Mouse (Mus musculus) embryonic facial prominence, embryonic 14.5 days (tissue): Measurements from ENCODE around the gene Tmem213. TPM values are rescaled to one million over a fixed set of nuclear protein-coding genes. Genes with fewer than 3 reads are reported as not detected.

Source experiments
- ATAC-seq: fragments of 200-750 bp; cut with Nextera tagmentation; 2 replicates; pipeline ENCODE4 v1.8.0; 2017; ENCODE audit warnings: low read depth, moderate number of reproducible peaks, moderate TSS enrichment
- DNase-seq: peaks from one replicate; pipeline ENCODE4 v3.0.0-alpha.2; 2015; ENCODE audit warnings: low spot score
- H3K27ac ChIP-seq: fragments of 300-500 bp; sonication (generic); replicated peaks from 2 replicates; pipeline ENCODE4 v1.5.1; 2014; ENCODE audit warnings: low read depth, mild to moderate bottlenecking, low read length, moderate library complexity
- H3K27me3 ChIP-seq: fragments of 300-500 bp; sonication (generic); replicated peaks from 2 replicates; pipeline ENCODE4 v1.6.1; 2014; ENCODE audit warnings: low read length; ENCODE audit not compliant: control insufficient read depth, insufficient read depth
- H3K36me3 ChIP-seq: fragments of 300-500 bp; sonication (generic); 2 replicates; pipeline ENCODE4 v1.6.1; 2014; ENCODE audit warnings: low read length, mixed read lengths; ENCODE audit not compliant: control insufficient read depth, insufficient read depth
- H3K4me1 ChIP-seq: fragments of 300-500 bp; sonication (generic); 2 replicates; pipeline ENCODE4 v1.6.1; 2014; ENCODE audit warnings: antibody characterized with exemption, low read length; ENCODE audit not compliant: control insufficient read depth, insufficient read depth
- H3K4me2 ChIP-seq: fragments of 300-500 bp; sonication (generic); 2 replicates; pipeline ENCODE4 v1.6.1; 2014; ENCODE audit warnings: low read depth, mild to moderate bottlenecking, low read length, moderate library complexity, mixed read lengths
- H3K4me3 ChIP-seq: fragments of 300-500 bp; sonication (generic); 2 replicates; pipeline ENCODE4 v1.5.1; 2014; ENCODE audit warnings: low read depth, mild to moderate bottlenecking, low read length
- H3K9ac ChIP-seq: fragments of 300-500 bp; sonication (generic); 2 replicates; pipeline ENCODE4 v1.6.1; 2014; ENCODE audit warnings: low read depth, mild to moderate bottlenecking, low read length, moderate library complexity, mixed read lengths
- H3K9me3 ChIP-seq: fragments of 300-500 bp; sonication (generic); 2 replicates; pipeline ENCODE4 v1.6.1; 2016; ENCODE audit warnings: low read length; ENCODE audit not compliant: control insufficient read depth
- WGBS: fragments of 180-500 bp; shearing (Covaris S2); extraction: QIAGEN DNeasy Blood & Tissue Kit; methylation state at CpG from one replicate; pipeline ENCODE4 v1.1.7; 2014; 5-methylcytosine and 5-hydroxymethylcytosine counted together
- polyA plus RNA-seq: library from polyadenylated mRNA; unstranded; fragments of >200 nt; fragmentation: Nextera tagmentation; extraction: Ambion mirVana; gene quantifications from 2 replicates; pipeline ENCODE4 v1.2.1, GENCODE M21; 2014

Gene Tmem213
- polyA plus RNA-seq, 1 experiment from 2014 or later: 3.2 TPM

DNA sequence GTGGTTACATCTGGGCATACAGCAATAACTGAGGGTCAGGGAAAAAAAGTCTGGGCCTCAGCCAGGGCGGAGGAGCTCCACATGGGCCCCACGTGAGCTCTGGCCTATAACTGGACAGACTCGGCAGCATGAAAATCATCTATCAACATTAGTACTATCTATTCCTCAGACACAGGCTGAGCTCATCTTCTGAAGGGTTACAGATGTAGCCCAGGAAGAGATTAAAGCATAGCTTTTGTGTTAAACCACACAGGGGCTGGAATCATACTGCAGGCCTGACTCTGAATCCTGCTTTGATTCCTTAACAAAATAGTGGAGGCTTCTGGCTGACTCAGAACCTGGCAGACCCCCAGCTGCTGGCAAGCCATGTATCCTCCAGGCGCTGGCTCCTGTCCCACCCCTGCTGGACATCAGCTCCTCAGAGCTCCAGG is 22.8 kb downstream of the Tmem213 start:
- H3K4me3 ChIP-seq: no peak overlapping the region
- H3K27ac ChIP-seq: 0 out of 2 replicates have a peak overlapping the region, but pooled peaks have one; percentile 31
- no peak for ATAC-seq

DNA sequence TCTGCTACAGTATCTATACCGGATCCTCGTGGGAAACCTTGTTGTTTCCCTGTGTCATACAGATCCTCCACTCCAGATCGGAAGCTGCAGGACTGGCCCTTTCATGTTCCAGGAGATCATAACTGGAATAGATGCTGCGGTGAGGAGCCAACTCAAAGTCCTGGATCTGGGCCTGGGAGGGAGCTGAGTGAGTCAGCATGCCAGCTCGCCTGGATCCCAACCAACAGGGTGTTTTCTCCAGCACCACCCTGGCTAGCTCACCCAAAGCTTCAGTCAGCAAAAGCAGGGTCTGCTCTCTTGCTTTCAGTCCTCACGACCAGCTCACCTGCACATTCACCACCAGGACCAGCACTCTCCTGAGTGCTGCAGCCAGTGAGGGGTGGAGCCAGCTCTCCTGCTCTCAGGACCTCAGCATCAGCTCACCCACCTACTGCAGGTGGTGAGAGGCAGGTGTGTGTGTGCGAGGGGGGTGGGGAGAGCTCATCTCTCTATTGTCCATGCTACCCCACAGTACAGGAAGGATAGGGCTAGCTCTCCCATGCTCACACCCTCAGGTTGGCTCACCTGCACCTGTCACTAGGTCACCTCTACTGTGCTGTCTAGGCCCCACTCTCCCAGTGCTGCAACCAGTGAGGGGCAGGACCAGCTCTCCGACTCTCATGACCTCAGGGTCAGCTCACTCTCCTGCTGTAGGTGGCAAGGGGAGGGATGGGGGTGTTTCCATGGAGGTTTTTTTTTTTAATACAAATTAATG is 25.9 kb downstream of the Tmem213 start:
- no peak overlapping the region for H3K9ac ChIP-seq
- no peak overlapping the region for H3K4me3 ChIP-seq
- H3K27me3 ChIP-seq: no peaks in the 10 kb centered on the region
- H3K4me1 ChIP-seq: no peaks in the 10 kb centered on the region
- ATAC-seq: no peak
- no peak for DNase-seq
- no peak overlapping the region for H3K4me2 ChIP-seq
- 84% methylated on average over 8 of the region's 8 CpGs for WGBS
- peaks cover 47% of the 10 kb centered on the region for H3K36me3 ChIP-seq
- H3K9me3 ChIP-seq: no peaks in the 10 kb centered on the region
- no peak overlapping the region for H3K27ac ChIP-seq

More for the DNA sequence above, 22.8 kb downstream of the Tmem213 start:
- Histone ChIP-seq H3K4me1 (no peaks in the 10 kb centered on the region), H3K27me3 (no peaks in the 10 kb centered on the region), H3K4me2 (no peak overlapping the region), H3K9ac (no peak overlapping the region), H3K9me3 (no peaks in the 10 kb centered on the region), H3K36me3 (peaks cover 46% of the 10 kb centered on the region)
- WGBS: 62% methylated on average over 4 of the region's 4 CpGs
- peak; percentile 29 for DNase-seq

DNA sequence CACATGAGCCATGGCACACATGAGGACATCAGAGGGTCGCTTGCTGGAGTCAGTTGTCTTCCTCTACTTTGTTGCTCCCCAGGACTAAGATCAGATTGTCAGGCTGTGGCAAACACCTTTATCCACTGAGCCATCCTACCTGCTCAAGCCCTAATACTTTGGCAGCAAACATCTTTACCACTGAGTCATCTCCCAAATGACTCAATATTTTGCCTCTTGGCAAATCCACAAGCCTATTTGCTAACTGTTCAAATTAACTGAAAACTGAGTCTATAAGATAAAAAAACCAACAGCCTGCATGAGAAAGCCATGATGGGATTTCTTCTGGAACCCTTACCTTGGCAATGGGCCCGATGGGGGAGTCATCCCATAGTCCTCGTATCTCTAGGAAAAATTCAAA is 30.0 kb downstream of the Tmem213 start:
- no peaks in the 10 kb centered on the region for H3K9me3 ChIP-seq
- no peak overlapping the region for H3K9ac ChIP-seq
- no peak overlapping the region for H3K4me2 ChIP-seq
- H3K36me3 ChIP-seq: peaks cover 43% of the 10 kb centered on the region
- H3K27ac ChIP-seq: no peak overlapping the region
- no peaks in the 10 kb centered on the region for H3K27me3 ChIP-seq
- no peak for ATAC-seq
- H3K4me1 ChIP-seq: peaks cover 8% of the 10 kb centered on the region; the same call in 1 of the 2 replicates
- H3K4me3 ChIP-seq: no peak overlapping the region
- DNase-seq: no peak
- WGBS: 90% methylated on average over 3 of the region's 3 CpGs

DNA sequence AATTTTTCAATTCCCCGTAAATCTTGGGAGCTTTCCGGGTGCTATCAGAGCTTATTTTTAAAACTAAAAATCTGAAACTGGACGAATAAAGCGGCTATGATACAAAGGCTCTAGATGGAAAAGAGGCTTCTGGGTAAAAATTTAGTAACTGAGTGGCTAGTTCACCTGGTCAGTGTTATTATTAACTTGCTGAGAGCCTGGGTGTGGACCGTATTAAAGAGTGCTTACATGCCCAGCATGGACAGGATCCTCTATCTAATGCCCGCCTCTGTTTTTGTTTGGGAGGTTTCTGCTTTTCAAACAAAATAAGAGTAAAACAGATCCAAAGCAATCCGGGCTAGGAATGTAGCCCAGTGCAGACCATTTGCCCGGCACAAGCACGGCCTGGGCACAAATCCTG is 31.3 kb downstream of the Tmem213 start:
- WGBS: 90% methylated on average over 9 of the region's 9 CpGs
- H3K36me3 ChIP-seq: peaks cover 36% of the 10 kb centered on the region

DNA sequence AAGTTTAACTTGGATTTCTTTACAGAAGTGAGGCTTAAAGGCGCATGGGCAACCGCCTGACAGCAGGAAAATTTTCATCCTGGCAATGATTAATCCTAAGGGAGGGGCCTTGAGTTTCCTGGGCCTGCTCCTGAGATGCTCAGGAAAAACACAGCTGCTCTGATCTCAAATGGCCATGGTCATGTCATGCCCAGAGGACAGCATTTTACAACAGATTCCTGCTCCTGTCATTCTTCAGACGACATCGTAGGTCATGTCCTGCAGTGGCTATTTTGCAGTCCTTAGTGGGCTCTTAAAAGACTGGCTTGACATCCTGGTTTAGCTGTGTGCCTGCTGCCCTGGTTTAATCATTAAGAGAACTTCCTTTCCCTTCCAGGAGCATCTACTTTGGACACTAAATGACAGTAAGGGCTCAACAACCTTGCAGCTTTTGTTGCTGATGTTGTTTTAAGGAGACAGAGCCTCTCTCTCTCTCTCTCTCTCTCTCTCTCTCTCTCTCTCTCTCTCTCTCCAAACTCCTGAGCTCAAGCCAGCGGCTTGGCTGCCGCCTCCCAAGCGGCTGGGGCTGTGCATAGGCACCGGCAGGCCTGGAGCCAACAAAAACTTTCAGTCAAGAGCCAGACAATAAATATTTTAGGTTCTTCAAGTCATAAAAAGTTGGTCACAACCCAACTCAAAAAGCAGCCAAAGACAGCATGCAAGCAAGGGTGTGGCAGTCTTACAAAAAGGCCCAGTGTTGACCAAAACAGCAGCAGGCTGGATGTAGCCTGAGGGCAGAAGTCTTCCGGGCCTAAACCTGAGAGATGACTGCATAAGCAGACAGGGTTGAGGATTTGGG is 35.3 kb downstream of the Tmem213 start:
- ATAC-seq: peak; percentile 76

More for the DNA sequence above, 31.3 kb downstream of the Tmem213 start:
- no peak for ATAC-seq
- H3K4me3 ChIP-seq: no peak overlapping the region
- no peaks in the 10 kb centered on the region for H3K9me3 ChIP-seq
- no peaks in the 10 kb centered on the region for H3K27me3 ChIP-seq
- H3K4me1 ChIP-seq: peaks cover 16% of the 10 kb centered on the region; the same call in 1 of the 2 replicates
- H3K27ac ChIP-seq: no peak overlapping the region
- no peak overlapping the region for H3K9ac ChIP-seq
- DNase-seq: no peak
- H3K4me2 ChIP-seq: no peak overlapping the region

DNA sequence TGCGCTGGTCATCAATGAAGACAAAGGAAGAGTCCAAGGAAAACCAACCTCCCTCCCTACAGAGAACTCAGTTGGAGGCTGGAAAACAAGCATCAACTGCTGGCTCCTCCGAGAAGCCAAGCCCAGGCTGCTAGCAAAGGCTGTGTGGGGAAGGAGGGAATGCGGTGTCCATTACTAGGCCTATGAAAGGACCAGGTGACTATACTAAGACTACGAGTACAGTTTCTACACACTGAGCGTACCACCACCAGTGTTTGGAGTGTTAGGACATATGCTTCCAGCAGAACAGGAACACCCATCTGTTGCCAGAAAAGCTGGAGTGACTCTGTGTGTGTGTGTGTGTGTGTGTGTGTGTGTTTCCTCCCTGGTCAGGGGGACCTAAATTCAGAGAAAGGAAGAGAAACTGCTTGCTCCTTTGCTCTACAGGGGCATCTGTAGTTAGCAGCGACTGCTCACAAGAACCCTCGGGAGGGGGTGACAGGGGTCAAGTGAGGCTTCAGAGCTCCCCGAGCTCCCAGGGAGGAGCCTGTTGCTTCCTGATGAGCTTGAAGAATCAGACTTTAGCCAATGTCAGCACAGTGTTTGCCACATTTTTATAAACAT is 36.5 kb downstream of the Tmem213 start:
- Histone ChIP-seq H3K4me1 (peaks cover 18% of the 10 kb centered on the region; the same call in 1 of the 2 replicates), H3K27ac (peak overlapping the region; percentile 91), H3K4me3 (no peak overlapping the region), H3K36me3 (peaks cover 48% of the 10 kb centered on the region), H3K4me2 (no peak overlapping the region), H3K27me3 (no peaks in the 10 kb centered on the region), H3K9ac (no peak overlapping the region), H3K9me3 (no peaks in the 10 kb centered on the region)
- DNase-seq (no peak), ATAC-seq (0 out of 2 replicates have a peak, but pooled peaks have one; percentile 9)
- WGBS: 57% methylated on average over 8 of the region's 8 CpGs

More for the DNA sequence above, 35.3 kb downstream of the Tmem213 start:
- no peak overlapping the region for H3K4me3 ChIP-seq
- peaks cover 45% of the 10 kb centered on the region for H3K36me3 ChIP-seq
- no peaks in the 10 kb centered on the region for H3K9me3 ChIP-seq
- DNase-seq: peak; percentile 92
- no peak overlapping the region for H3K9ac ChIP-seq
- H3K27me3 ChIP-seq: no peaks in the 10 kb centered on the region
- no peak overlapping the region; the same call in 1 of the 2 replicates for H3K4me2 ChIP-seq
- WGBS: 36% methylated on average over 9 of the region's 9 CpGs
- H3K27ac ChIP-seq: peak overlapping the region; percentile 91
- H3K4me1 ChIP-seq: peaks cover 16% of the 10 kb centered on the region; the same call in 1 of the 2 replicates

DNA sequence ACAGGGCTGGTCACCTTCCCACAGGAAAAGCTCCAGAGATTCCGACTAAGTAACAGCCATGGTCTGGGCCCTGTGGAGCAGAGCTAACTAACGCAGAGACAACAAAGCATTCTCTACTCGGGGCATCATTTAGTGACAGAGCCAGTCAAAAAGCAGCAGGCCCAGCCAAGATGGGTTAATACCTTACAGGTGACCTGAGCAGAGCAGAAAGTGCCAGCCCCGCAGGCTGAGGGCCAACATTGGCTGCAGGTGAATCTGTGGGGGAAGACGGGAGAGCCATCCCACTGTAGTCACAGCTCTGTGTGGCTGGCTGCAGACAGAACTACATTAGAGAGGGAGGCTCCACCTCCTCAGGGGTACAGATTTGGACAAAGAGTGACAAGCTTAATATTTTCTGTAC is 38.2 kb downstream of the Tmem213 start:
- whole genome bisulfite sequencing: 70% methylated on average over 5 of the region's 5 CpGs
- DNase-seq: no peak

DNA sequence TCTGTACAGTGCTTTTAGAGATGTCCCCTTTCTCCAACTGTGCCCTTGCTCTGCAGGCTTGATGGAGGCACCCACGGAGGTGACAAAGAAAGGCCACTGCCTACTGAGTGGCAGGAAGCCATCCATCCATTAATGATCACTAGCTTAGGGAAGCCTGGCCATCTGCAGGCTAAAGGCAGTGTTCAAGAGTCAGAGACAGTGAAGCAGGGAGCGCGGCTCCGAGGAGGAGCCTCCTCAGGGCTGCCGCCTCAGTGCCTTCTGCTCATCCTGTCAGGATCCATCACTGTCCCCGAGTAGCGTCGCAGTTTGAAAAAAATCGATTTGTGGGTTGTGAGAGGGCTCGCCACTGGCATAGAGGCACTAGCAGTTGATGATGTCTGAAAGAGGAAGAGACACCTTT is 39.6 kb downstream of the Tmem213 start:
- ATAC-seq (no peak), DNase-seq (no peak)
- no peaks in the 10 kb centered on the region for H3K27me3 ChIP-seq
- no peak overlapping the region for H3K27ac ChIP-seq
- peaks cover 41% of the 10 kb centered on the region for H3K36me3 ChIP-seq
- no peak overlapping the region for H3K9ac ChIP-seq
- H3K9me3 ChIP-seq: no peaks in the 10 kb centered on the region
- no peak overlapping the region for H3K4me2 ChIP-seq
- WGBS: 90% methylated on average over 10 of the region's 10 CpGs
- H3K4me1 ChIP-seq: peaks cover 15% of the 10 kb centered on the region; the same call in 1 of the 2 replicates
- H3K4me3 ChIP-seq: no peak overlapping the region

More for the DNA sequence above, 38.2 kb downstream of the Tmem213 start:
- Histone ChIP-seq H3K4me3 (no peak overlapping the region), H3K27me3 (no peaks in the 10 kb centered on the region), H3K27ac (no peak overlapping the region; the same call in 1 of the 2 replicates), H3K4me1 (peaks cover 18% of the 10 kb centered on the region; the same call in 1 of the 2 replicates), H3K9ac (no peak overlapping the region), H3K36me3 (peaks cover 43% of the 10 kb centered on the region), H3K4me2 (no peak overlapping the region), H3K9me3 (no peaks in the 10 kb centered on the region)
- ATAC-seq: no peak
